Mouse (Mus musculus) forebrain, embryonic 10.5 days (tissue): ENCODE results near the gene Alas2. TPM values are rescaled to one million over a fixed set of nuclear protein-coding genes. Genes with fewer than 3 reads are reported as not detected.

ENCODE experiments used
- DNase-seq: peaks from one replicate; pipeline ENCODE4 v3.0.0-alpha.2; 2017; ENCODE audit warnings: low spot score; ENCODE audit errors: extremely low spot score
- H3K27ac ChIP-seq: fragments of 300-500 bp; sonication (generic); 2 replicates; pipeline ENCODE4 v1.5.1; 2016; ENCODE audit warnings: mild to moderate bottlenecking
- H3K27me3 ChIP-seq: fragments of 300-500 bp; sonication (generic); 2 replicates; pipeline ENCODE4 v1.6.1; 2016; ENCODE audit warnings: mild to moderate bottlenecking; ENCODE audit not compliant: poor library complexity, severe bottlenecking
- H3K36me3 ChIP-seq: fragments of 300-500 bp; sonication (generic); replicated peaks from 2 replicates; pipeline ENCODE4 v1.6.1; 2016; ENCODE audit warnings: mild to moderate bottlenecking, moderate library complexity
- H3K4me1 ChIP-seq: fragments of 300-500 bp; sonication (generic); 2 replicates; pipeline ENCODE4 v1.6.1; 2016
- H3K4me3 ChIP-seq: fragments of 300-500 bp; sonication (generic); 2 replicates; pipeline ENCODE4 v1.5.1; 2016; ENCODE audit warnings: mild to moderate bottlenecking, moderate library complexity
- H3K9me3 ChIP-seq: fragments of 300-500 bp; sonication (generic); 2 replicates; pipeline ENCODE4 v1.6.1; 2016; ENCODE audit warnings: mild to moderate bottlenecking, moderate library complexity
- WGBS: fragments of 180-500 bp; shearing (Covaris S2); methylation state at CpG from one replicate; pipeline ENCODE4 v1.1.7; 2016; 5-methylcytosine and 5-hydroxymethylcytosine counted together
- polyA plus RNA-seq: library from polyadenylated mRNA; unstranded; fragments of >200 nt; fragmentation: Nextera tagmentation; extraction: Ambion mirVana; gene quantifications from 2 replicates; pipeline ENCODE4 v1.2.1, GENCODE M21; 2016

Gene Alas2
- 60.2 and 79.0 TPM in 2 replicates for polyA plus RNA-seq

GRCm38 (mm10) chrX:150547239-150547638, at the start of gene Alas2:
TSS of gene Alas2 (plus strand) at chrX:150547375.
- Histone ChIP-seq H3K9me3 (no peaks in the 10 kb centered on the region), H3K27me3 (peaks cover 57% of the 10 kb centered on the region)
- 43% methylated on average over 5 of the region's 5 CpGs for WGBS

GRCm38 (mm10) chrX:150508696-150509095, 38.5 kb upstream of the Alas2 start:
- Histone ChIP-seq H3K4me3 (no peak overlapping the region), H3K9me3 (no peaks in the 10 kb centered on the region), H3K36me3 (peaks cover 16% of the 10 kb centered on the region), H3K27me3 (no peaks in the 10 kb centered on the region; the same call in 1 of the 2 replicates), H3K4me1 (no peaks in the 10 kb centered on the region; the same call in 1 of the 2 replicates), H3K27ac (no peak overlapping the region)
- 85% methylated on average over 6 of the region's 6 CpGs for WGBS
- no peak for DNase-seq

More at GRCm38 (mm10) chrX:150547239-150547638, at the start of gene Alas2:
- peaks cover 37% of the 10 kb centered on the region for H3K36me3 ChIP-seq
- H3K27ac ChIP-seq = no peak within 1 kb of the TSS
- no peak for DNase-seq
- H3K4me1 ChIP-seq = no peaks in the 10 kb centered on the region
- no peak within 1 kb of the TSS for H3K4me3 ChIP-seq

DNA sequence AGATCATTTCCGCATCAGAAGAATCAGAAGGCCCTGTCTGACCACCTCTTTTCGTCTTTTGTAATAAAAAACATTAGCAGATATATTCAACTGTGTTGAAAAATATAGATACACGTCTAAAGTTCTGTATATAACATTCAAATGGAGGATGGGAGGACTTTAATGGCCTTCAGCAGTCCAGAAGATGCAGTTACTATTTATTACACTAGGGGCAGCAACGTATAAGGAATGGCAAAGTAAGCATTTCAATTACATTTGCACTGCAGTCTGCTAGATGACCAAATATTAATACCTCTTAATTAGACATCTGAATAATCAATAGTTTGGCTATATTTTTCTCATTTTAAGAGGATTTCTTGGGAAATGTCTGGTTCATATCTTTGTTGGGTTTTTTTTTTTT, 36.5 kb upstream of the Alas2 start:
- WGBS = 57% methylated on average over 4 of the region's 4 CpGs
- Histone ChIP-seq H3K36me3 (peaks cover 16% of the 10 kb centered on the region), H3K9me3 (no peaks in the 10 kb centered on the region), H3K4me1 (no peaks in the 10 kb centered on the region; the same call in 1 of the 2 replicates), H3K27me3 (no peaks in the 10 kb centered on the region; the same call in 1 of the 2 replicates), H3K4me3 (no peak overlapping the region), H3K27ac (no peak overlapping the region)
- no peak for DNase-seq

- Histone ChIP-seq H3K4me1 (no peaks in the 10 kb centered on the region; the same call in 1 of the 2 replicates), H3K4me3 (no peak overlapping the region), H3K27me3 (peaks cover 3% of the 10 kb centered on the region; the same call in 1 of the 2 replicates), H3K27ac (no peak overlapping the region), H3K36me3 (peaks cover 16% of the 10 kb centered on the region), H3K9me3 (no peaks in the 10 kb centered on the region)
- DNase-seq = no peak
- WGBS = 79% methylated on average over 6 of the region's 6 CpGs
These were observed 35.9 kb upstream of the Alas2 start for GRCm38 (mm10) chrX:150511274-150511673.

- no peak for DNase-seq
- H3K4me3 ChIP-seq = no peak overlapping the region
- WGBS = 89% methylated on average over 1 of the region's 1 CpGs
- H3K4me1 ChIP-seq = no peaks in the 10 kb centered on the region; the same call in 1 of the 2 replicates
- H3K27me3 ChIP-seq = peaks cover 4% of the 10 kb centered on the region; the same call in 1 of the 2 replicates
- no peaks in the 10 kb centered on the region for H3K36me3 ChIP-seq
- H3K9me3 ChIP-seq = no peaks in the 10 kb centered on the region
- H3K27ac ChIP-seq = no peak overlapping the region
These were observed 33.0 kb upstream of the Alas2 start for GRCm38 (mm10) chrX:150514127-150514526.

DNA sequence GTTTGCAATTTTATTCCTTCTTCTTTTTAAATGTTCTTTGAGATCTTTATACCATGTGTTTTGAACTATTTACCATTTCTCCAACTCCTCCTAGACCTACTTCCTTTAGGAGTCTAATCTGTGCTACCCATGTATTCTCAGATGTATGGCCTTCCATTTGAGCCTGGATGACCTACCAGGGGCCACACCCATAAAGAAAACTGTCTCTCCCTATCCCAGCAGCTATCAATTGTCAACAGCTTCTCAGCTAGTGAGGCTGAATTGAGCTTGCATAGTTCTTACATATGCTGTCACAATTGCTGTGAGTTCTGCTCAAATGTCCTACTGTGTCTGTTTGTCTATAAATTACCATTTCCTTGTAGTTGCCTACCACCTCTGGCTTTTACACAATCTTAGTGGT, 31.2 kb upstream of the Alas2 start:
- peaks cover 4% of the 10 kb centered on the region; the same call in 1 of the 2 replicates for H3K27me3 ChIP-seq
- H3K9me3 ChIP-seq = no peaks in the 10 kb centered on the region
- H3K36me3 ChIP-seq = no peaks in the 10 kb centered on the region
- no peaks in the 10 kb centered on the region; the same call in 1 of the 2 replicates for H3K4me1 ChIP-seq
- H3K27ac ChIP-seq = no peak overlapping the region
- no peak overlapping the region for H3K4me3 ChIP-seq
- DNase-seq = no peak

- WGBS = 91% methylated on average over 1 of the region's 1 CpGs
- Histone ChIP-seq H3K27ac (no peak overlapping the region), H3K36me3 (peaks cover under 1% of the 10 kb centered on the region; the same call in 1 of the 2 replicates), H3K9me3 (no peaks in the 10 kb centered on the region), H3K27me3 (peaks cover 4% of the 10 kb centered on the region; the same call in 1 of the 2 replicates), H3K4me3 (no peak overlapping the region), H3K4me1 (no peaks in the 10 kb centered on the region; the same call in 1 of the 2 replicates)
- DNase-seq = no peak
These were observed 30.7 kb upstream of the Alas2 start for GRCm38 (mm10) chrX:150516477-150516876.

DNA sequence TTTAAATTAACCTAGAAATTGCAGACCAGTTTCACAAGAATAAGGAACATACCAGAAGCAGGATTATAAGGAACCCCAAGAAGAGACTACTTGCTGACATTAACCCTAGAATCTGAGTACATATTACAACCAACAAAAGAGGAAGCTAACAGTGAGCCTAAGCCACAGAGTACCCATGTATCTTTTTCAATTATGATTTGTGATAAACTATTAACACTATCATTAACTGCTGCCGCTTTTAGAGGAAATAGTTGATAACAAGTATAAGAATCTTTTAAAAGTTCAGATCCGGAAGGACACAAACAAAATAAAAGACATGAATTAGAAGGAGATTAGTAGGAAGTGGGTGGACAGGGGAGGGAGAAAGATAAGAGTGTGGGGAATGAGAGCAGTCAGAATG, 7.1 kb upstream of the Alas2 start:
- Histone ChIP-seq H3K9me3 (no peaks in the 10 kb centered on the region), H3K4me3 (no peak overlapping the region), H3K27ac (no peak overlapping the region), H3K4me1 (no peaks in the 10 kb centered on the region), H3K27me3 (peaks cover 11% of the 10 kb centered on the region), H3K36me3 (peaks cover 13% of the 10 kb centered on the region)
- WGBS = 85% methylated on average over 2 of the region's 2 CpGs
- DNase-seq = no peak

DNA sequence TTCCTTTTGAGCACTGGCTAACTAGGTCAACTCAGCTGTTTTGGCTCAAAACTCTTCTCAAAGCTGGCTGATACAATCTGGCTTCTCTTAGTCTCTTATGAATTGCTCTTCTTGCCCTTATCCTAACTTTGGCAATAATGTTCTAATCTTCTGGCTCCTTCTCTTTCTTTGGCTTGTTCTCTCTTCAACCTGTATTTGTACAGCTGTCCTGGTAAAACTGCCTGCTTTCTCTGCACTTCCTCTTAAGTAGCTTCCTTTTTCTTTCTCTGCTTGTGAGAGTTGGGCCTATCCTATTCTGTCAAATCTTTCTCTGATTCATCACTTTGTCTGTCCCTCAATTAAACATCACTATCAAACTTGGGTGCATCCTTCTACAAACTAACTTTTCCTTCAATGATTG, 5.5 kb upstream of the Alas2 start:
- Histone ChIP-seq H3K27ac (no peak overlapping the region), H3K4me3 (no peak overlapping the region), H3K9me3 (no peaks in the 10 kb centered on the region), H3K27me3 (peaks cover 11% of the 10 kb centered on the region), H3K36me3 (peaks cover 13% of the 10 kb centered on the region), H3K4me1 (no peaks in the 10 kb centered on the region)
- DNase-seq = no peak

GRCm38 (mm10) chrX:150549639-150550038, 2.5 kb downstream of the Alas2 start:
- no peak overlapping the region for H3K4me3 ChIP-seq
- H3K27me3 ChIP-seq = peaks cover 72% of the 10 kb centered on the region
- H3K9me3 ChIP-seq = no peaks in the 10 kb centered on the region
- no peaks in the 10 kb centered on the region for H3K4me1 ChIP-seq
- WGBS = 84% methylated on average over 3 of the region's 3 CpGs
- DNase-seq = no peak
- H3K27ac ChIP-seq = no peak overlapping the region
- H3K36me3 ChIP-seq = peaks cover 41% of the 10 kb centered on the region

DNA sequence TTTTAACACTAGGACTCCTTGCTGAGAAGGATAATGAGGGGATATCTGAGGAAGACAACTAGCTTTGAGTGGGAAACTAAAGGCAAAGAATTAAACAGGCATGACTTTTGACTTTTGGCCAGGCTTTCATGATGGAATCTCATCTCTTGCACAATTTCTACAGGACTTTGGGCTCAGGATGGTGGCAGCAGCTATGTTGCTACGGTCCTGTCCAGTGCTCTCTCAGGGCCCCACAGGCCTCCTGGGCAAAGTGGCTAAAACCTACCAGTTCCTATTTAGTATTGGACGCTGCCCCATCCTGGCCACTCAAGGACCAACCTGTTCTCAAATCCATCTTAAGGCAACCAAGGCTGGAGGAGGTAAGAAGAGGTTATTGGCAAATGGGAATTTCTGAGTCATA, 4.8 kb downstream of the Alas2 start:
- H3K36me3 ChIP-seq = peaks cover 38% of the 10 kb centered on the region
- WGBS = 90% methylated on average over 2 of the region's 2 CpGs
- no peak for DNase-seq
- no peak overlapping the region for H3K27ac ChIP-seq
- no peaks in the 10 kb centered on the region for H3K4me1 ChIP-seq
- H3K9me3 ChIP-seq = no peaks in the 10 kb centered on the region
- no peak overlapping the region for H3K4me3 ChIP-seq
- H3K27me3 ChIP-seq = peaks cover 87% of the 10 kb centered on the region

- H3K9me3 ChIP-seq = no peaks in the 10 kb centered on the region
- H3K4me1 ChIP-seq = no peaks in the 10 kb centered on the region
- peaks cover 85% of the 10 kb centered on the region for H3K27me3 ChIP-seq
- no peak overlapping the region for H3K27ac ChIP-seq
- no peak for DNase-seq
- H3K4me3 ChIP-seq = no peak overlapping the region
- WGBS = 88% methylated on average over 3 of the region's 3 CpGs
- H3K36me3 ChIP-seq = peaks cover 39% of the 10 kb centered on the region
These were observed 6.9 kb downstream of the Alas2 start for GRCm38 (mm10) chrX:150554032-150554431.

GRCm38 (mm10) chrX:150564644-150565357, 17.6 kb downstream of the Alas2 start:
- H3K27ac ChIP-seq = no peak overlapping the region
- 90% methylated on average over 12 of the region's 12 CpGs for WGBS
- no peaks in the 10 kb centered on the region for H3K4me1 ChIP-seq
- DNase-seq = no peak
- H3K27me3 ChIP-seq = peaks cover 67% of the 10 kb centered on the region
- H3K9me3 ChIP-seq = no peaks in the 10 kb centered on the region
- peaks cover 32% of the 10 kb centered on the region for H3K36me3 ChIP-seq
- H3K4me3 ChIP-seq = no peak overlapping the region
